Mouse (Mus musculus): Measurements from ENCODE around the gene Epb41l4b. TPM values are rescaled to one million over a fixed set of nuclear protein-coding genes. Genes with fewer than 3 reads are reported as not detected.

Epb41l4b gene
- total RNA-seq (2012; rRNA removed), result 2.1 and 4.9 TPM in 2 replicates
- total RNA-seq (2014; rRNA removed), result 0.93 and 1.1 TPM in 2 replicates
- 1.1 and 2.0 TPM in 2 replicates for polyA plus RNA-seq (2012; ENCODE audit: insufficient read length, low read depth)

GRCm38 (mm10) chr4:57143026-57143937 is at the start of gene Epb41l4b:
Gene Epb41l4b, minus strand, starts transcription at chr4:57143437.
- dilution Hi-C loops (cut with MboI; ENCODE audit: extremely low pct_ligation_motif_present, extremely low pct_unique_long_range_greater_than_20kb, low sequenced_read_pairs), result no loop called here
- no peaks in the 10 kb centered on the region for H3K36me3 ChIP-seq (replicated peaks in 1 of 2; ENCODE audit: control insufficient read depth in 1 of 2, insufficient read depth in 1 of 2, low read length in 1 of 2)
- no peak within 1 kb of the TSS for H3K27ac ChIP-seq (ENCODE audit: insufficient read depth, low read depth)
- peak; percentile 56 for DNase-seq (ENCODE audit: extremely low read depth)
- peak within 1 kb of the TSS; percentile 83 for H3K4me2 ChIP-seq (ENCODE audit: insufficient read depth, low read depth, poor library complexity, severe bottlenecking)
- H3K9me3 ChIP-seq (replicated peaks; ENCODE audit: low read length), result no peaks in the 10 kb centered on the region
- in situ Hi-C loops (cut with MboI; ENCODE audit: low pct_ligation_motif_present, low pct_unique_long_range_greater_than_20kb, low sequenced_read_pairs), result no loop called here
- H3K4me3 ChIP-seq (replicated peaks in 1 of 3; ENCODE audit: low read depth in 2 of 3, low read length in 2 of 3, poor library complexity in 1 of 3), result peak within 1 kb of the TSS; percentile 13 to 70 (median 54)
- H3K27me3 ChIP-seq (replicated peaks), result peaks cover 55% of the 10 kb centered on the region
- H3K4me1 ChIP-seq (ENCODE audit: control insufficient read depth in 1 of 2, insufficient read depth in 2 of 2), result peaks cover 0 to 6% of the 10 kb centered on the region in 2 experiments; a peak in 2 of 4 replicates
- H3K79me2 ChIP-seq (replicated peaks; ENCODE audit: control insufficient read depth, extremely low read depth, insufficient read depth, poor library complexity, severe bottlenecking), result no peaks in the 10 kb centered on the region
- H3K9ac ChIP-seq (ENCODE audit: insufficient read depth, low read depth), result peak within 1 kb of the TSS; percentile 89
- no peak for TF ChIP-seq CHD1 (IDR thresholded peaks at IDR 0.05; ENCODE audit: low read depth, low read length)
- TF ChIP-seq CHD2 (IDR thresholded peaks at IDR 0.05; ENCODE audit: low read length), result no peak
- TF ChIP-seq USF2 (conservative IDR thresholded peaks at IDR 0.05; ENCODE audit: low read depth, low read length), result no peak
- no peak for TF ChIP-seq ZNF384 (IDR thresholded peaks at IDR 0.05; ENCODE audit: low read depth, low read length)
- TF ChIP-seq RCOR1 (conservative IDR thresholded peaks at IDR 0.05; ENCODE audit: low read depth, low read length), result peak; percentile 79
- TF ChIP-seq ZC3H11A (IDR thresholded peaks at IDR 0.05; ENCODE audit: low read depth, low read length), result peak; percentile 14; the same call in 1 of the 2 replicates
- TF ChIP-seq PAX5 (IDR thresholded peaks at IDR 0.05; ENCODE audit: low read length), result no peak
- no peak for TF ChIP-seq JUND (conservative IDR thresholded peaks at IDR 0.05; ENCODE audit: low read depth, low read length)
- TF ChIP-seq IRF4 (IDR thresholded peaks at IDR 0.05; ENCODE audit: low read depth, low read length), result peak; percentile 68; the same call in 1 of the 2 replicates
- no peak; the same call in 1 of the 2 replicates for TF ChIP-seq UBTF (IDR thresholded peaks at IDR 0.05; ENCODE audit: low read depth, low read length)
- TF ChIP-seq GABPA (IDR thresholded peaks at IDR 0.05; ENCODE audit: insufficient replicate concordance, low read depth, low read length), result no peak
- TF ChIP-seq USF1 (IDR thresholded peaks at IDR 0.05; ENCODE audit: low read depth, low read length), result peak; percentile 58
- peak; percentile 44; the same call in 1 of the 2 replicates for TF ChIP-seq ELF1 (IDR thresholded peaks at IDR 0.05; ENCODE audit: low read depth, low read length)
- peak; percentile 64 for TF ChIP-seq RAD21 (IDR thresholded peaks at IDR 0.05; ENCODE audit: low read depth, low read length)
- TF ChIP-seq MYC (IDR thresholded peaks at IDR 0.05; ENCODE audit: low read depth, low read length), result peak; percentile 74
- peak; percentile 52; the same call in 1 of the 2 replicates for TF ChIP-seq TCF12 (IDR thresholded peaks at IDR 0.05; ENCODE audit: low read depth, low read length)
- peak; percentile 74 for TF ChIP-seq SMC3 (IDR thresholded peaks at IDR 0.05; ENCODE audit: low read depth, low read length)
- no peak for TF ChIP-seq POLR2A (IDR thresholded peaks at IDR 0.05; ENCODE audit: low read depth, low read length)
- TF ChIP-seq MAFK (IDR thresholded peaks at IDR 0.05; ENCODE audit: insufficient replicate concordance, low read length), result no peak
- TF ChIP-seq SIN3A (IDR thresholded peaks at IDR 0.05; ENCODE audit: low read length), result peak; percentile 55; the same call in 1 of the 2 replicates
- TF ChIP-seq JUN (IDR thresholded peaks at IDR 0.05; ENCODE audit: insufficient read depth, low read depth, low read length), result no peak
- TF ChIP-seq BHLHE40 (IDR thresholded peaks at IDR 0.05; ENCODE audit: low read depth, low read length), result peak; percentile 100
- TF ChIP-seq POLR2AphosphoS2 (IDR thresholded peaks at IDR 0.05; ENCODE audit: low read depth, low read length), result no peak
- TF ChIP-seq NELFE (IDR thresholded peaks at IDR 0.05; ENCODE audit: low read depth, low read length), result 0 out of 2 replicates have a peak, but pooled peaks have one; percentile 23
- peak; percentile 89 for TF ChIP-seq MAX (IDR thresholded peaks at IDR 0.05; ENCODE audit: low read length)
- no peak for TF ChIP-seq KAT2A (IDR thresholded peaks at IDR 0.05; ENCODE audit: insufficient replicate concordance, low read length)
- TF ChIP-seq E2F4 (IDR thresholded peaks at IDR 0.05; ENCODE audit: insufficient replicate concordance, low read depth, low read length), result no peak
- no peak for TF ChIP-seq TBP (conservative IDR thresholded peaks at IDR 0.05; ENCODE audit: low read depth, low read length)
- no peak for TF ChIP-seq ETS1 (conservative IDR thresholded peaks at IDR 0.05; ENCODE audit: low read depth, low read length)
- TF ChIP-seq MXI1 (IDR thresholded peaks at IDR 0.05; ENCODE audit: low read depth, low read length), result peak; percentile 87
- TF ChIP-seq HCFC1 (IDR thresholded peaks at IDR 0.05; ENCODE audit: low read depth, low read length), result 0 out of 2 replicates have a peak, but pooled peaks have one; percentile 14
- peak; percentile 31; the same call in 1 of the 2 replicates for TF ChIP-seq MEF2A (IDR thresholded peaks at IDR 0.05; ENCODE audit: borderline replicate concordance, low read depth, low read length)
- peak in 1 of 2 experiments; percentile 95; a peak in 2 of 4 replicates for TF ChIP-seq CTCF (conservative IDR thresholded peaks at IDR 0.05 in 1 of 2, IDR thresholded peaks at IDR 0.05 in 1 of 2; ENCODE audit: low read depth in 2 of 2, low read length in 2 of 2)
- no peak for TF ChIP-seq EP300 (IDR thresholded peaks at IDR 0.05; ENCODE audit: low read length)
- TF ChIP-seq ZMIZ1 (IDR thresholded peaks at IDR 0.05; ENCODE audit: low read depth, low read length), result no peak
- no peak for TF ChIP-seq NRF1 (IDR thresholded peaks at IDR 0.05; ENCODE audit: low read depth, low read length)
- 0 out of 2 replicates have a peak, but pooled peaks have one; percentile 50 for TF ChIP-seq MAZ (IDR thresholded peaks at IDR 0.05; ENCODE audit: low read depth, low read length)

All from CH12.LX (cell line).